Mouse (Mus musculus): Measurements from ENCODE around the gene Ap4b1.

DNA sequence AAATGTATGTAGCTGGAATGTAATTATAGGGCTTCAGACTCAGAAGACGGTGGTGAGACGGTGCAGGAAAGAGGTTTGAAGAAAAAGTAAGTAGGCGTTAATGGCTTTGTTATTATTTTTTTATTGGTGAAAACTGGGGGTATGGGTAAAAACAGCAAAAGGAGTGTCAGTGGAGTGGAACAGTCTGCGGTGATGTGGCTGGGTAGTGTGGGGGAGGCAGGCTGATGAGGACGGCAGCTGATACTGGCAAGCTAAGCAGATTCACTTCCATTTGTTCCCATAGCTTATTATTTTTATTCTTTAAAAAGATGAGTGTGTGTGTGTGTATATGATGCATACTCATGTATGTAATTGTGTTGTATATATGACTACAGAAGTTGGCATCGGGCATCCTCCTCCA is 42.2 kb downstream of the Ap4b1 start:
- TF ChIP-seq POLR2A (IDR thresholded peaks at IDR 0.05; ENCODE audit: control insufficient read depth, extremely low read depth, insufficient read depth, low read length, poor library complexity), result no peak
- TF ChIP-seq CTCF (IDR thresholded peaks at IDR 0.05; ENCODE audit: borderline replicate concordance, control insufficient read depth, extremely low read depth, insufficient read depth, low read length, poor library complexity), result no peak

Data from thymus, adult 2 months (tissue).